Mouse (Mus musculus): ENCODE measurements around the gene Wdr46.
"Not testable (repeated sequence)": the region's sequence is repeated elsewhere in the genome, so short reads cannot be mapped to it uniquely, and the experiment has no call there.

DNA sequence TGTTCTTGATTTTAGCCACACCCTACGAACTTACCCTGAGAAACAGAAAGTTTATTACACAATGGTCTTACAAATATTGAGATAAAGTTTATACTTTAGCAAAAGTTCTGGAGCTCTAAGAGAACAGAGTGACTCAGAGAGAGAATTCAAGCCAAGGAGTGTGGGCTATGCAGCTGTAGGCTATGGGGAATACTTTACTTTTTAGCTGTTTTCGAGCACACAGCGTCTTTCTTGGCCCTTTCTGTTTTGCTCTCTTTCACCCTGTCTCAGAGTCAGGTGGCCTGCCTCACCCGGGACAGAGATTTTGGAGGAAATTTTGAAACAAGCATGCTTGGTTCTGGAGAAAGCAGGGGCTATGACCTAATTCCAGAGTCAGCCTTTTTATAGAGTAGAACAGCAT lies 42.3 kb upstream of the Wdr46 start:
- not testable (repeated sequence) for TF ChIP-seq CTCF (IDR thresholded peaks at IDR 0.05); POLR2A (IDR thresholded peaks at IDR 0.05; ENCODE audit: insufficient read depth, low read depth, low read length); EP300 (IDR thresholded peaks at IDR 0.05; ENCODE audit: insufficient read depth, low read depth, low read length)

Data from heart, adult 2 months (tissue).